Mouse (Mus musculus): Measurements from ENCODE around the gene Fcgr1.

Gene Fcgr1

GRCm38 (mm10) chr3:96269511-96270474 is 24.0 kb downstream of the Fcgr1 start, which contains the start of gene Hist2h2bb:
TSS of gene Hist2h2bb (plus strand) at chr3:96269752.
- DNase-seq (ENCODE audit: low spot score), result peak; percentile 92

DNA sequence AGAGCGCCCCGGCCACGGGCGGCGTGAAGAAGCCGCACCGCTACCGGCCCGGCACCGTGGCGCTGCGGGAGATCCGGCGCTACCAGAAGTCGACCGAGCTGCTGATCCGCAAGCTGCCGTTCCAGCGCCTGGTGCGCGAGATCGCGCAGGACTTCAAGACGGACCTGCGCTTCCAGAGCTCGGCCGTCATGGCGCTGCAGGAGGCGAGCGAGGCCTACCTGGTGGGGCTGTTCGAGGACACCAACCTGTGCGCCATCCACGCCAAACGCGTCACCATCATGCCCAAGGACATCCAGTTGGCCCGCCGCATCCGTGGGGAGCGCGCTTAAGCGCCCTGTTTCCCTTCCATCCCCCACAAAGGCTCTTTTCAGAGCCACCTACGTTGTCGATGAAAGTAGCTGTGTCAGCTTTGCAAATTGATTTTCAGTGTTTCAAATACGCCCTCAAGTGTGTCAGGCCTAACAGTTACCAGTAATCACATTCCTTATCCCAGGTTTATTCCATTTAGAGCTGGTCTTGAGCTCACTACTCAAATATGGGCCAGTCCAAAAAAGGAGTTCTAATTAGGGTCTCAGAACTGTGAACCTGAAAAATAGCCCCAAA is 24.9 kb downstream of the Fcgr1 start:
- peak; percentile 63 for DNase-seq (ENCODE audit: low spot score)

DNA sequence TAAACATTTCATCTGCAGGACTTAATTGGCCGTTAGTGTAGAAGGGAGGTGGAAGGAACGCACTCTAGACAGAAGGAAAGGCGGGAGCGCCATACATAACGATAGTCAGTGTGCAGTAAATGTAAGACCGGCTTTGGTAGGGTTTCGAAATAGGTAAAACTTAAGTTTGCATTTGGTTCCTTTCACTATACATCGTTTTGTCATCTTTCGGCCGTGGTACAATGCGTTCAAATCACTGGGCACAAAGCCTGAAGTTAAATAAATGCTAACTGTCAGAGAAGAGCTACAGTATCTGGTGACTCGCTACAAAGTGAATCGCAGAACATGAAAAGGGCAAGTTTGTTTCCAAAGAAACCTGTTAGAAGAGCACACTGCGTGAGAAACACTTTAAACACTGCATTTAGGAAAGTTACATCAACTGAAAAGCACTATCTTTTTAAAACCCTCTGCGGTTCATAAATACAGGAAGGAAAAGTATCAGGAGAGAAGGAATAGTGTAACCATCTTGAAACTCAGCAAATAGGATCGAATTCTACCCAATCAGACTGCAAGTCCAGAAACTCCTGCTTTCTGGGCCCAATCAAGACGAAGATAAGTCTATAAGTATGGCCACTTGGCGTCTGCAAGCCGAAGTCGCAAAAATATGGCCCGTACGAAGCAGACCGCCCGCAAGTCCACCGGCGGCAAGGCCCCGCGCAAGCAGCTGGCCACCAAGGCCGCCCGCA is 25.6 kb downstream of the Fcgr1 start, which contains the start of gene Hist2h3b:
Gene Hist2h3b, plus strand, starts transcription at position 604 of the 725 bp plus-strand sequence.
- DNase-seq (ENCODE audit: low spot score), result peak; percentile 81

GRCm38 (mm10) chr3:96267541-96267940 is 26.2 kb downstream of the Fcgr1 start:
- DNase-seq (ENCODE audit: low spot score), result no peak

DNA sequence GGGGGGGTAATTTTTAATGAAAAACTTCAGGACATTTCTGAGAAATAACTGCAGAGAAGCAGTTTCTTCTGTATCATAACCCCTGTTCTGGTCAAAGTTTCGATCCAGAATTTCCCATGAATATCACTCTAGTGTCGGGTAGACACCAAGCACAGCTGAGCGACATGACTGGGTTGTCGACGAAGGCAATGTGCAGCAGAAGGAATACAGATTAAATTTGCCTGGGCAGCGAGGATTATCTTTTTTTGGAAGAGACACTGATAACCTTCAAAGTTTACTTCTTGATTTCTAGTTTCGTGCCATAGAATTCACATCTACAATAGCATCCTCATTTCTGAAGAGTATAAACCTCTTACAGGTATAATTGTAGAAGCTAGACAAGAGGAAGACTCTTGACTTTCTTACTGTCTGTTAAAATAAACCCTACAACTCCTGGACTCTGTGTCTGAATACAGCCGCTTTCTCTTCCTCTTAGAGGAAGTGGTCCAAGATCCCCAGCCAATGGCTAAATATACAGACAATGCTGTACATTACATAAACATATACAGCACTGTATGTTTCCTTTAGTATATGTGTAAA is 27.5 kb downstream of the Fcgr1 start:
- DNase-seq (ENCODE audit: low spot score), result no peak

DNA sequence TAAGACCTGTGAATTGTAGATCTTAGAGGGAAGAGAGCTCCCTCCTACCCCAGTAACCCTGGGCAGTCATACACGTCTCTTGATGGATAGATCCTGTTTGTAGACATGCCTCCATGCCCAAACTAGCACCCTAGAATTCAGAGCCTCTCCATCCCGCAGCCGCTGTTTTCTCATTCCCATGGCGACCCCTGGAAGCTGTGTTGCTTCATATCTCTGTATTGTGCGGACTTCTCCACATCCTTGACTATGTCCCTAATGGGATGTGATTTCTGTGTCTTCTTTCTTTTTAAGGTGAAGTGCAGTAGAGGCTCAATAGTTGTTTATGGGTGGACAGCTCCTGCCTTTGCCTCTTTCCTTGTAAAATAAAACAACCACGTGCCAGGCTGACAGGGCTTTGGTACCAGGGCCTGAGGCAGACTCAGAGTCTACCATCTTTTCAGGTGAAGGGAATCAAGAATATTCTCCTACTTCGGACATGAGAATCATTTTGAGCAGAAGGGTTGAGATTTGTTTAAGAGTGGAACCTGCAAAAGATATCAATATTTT is 29.3 kb downstream of the Fcgr1 start:
- DNase-seq (ENCODE audit: low spot score), result no peak

- peak; percentile 57 for DNase-seq (ENCODE audit: low spot score)
Measured at GRCm38 (mm10) chr3:96263558-96264403, 30.0 kb downstream of the Fcgr1 start.

DNA sequence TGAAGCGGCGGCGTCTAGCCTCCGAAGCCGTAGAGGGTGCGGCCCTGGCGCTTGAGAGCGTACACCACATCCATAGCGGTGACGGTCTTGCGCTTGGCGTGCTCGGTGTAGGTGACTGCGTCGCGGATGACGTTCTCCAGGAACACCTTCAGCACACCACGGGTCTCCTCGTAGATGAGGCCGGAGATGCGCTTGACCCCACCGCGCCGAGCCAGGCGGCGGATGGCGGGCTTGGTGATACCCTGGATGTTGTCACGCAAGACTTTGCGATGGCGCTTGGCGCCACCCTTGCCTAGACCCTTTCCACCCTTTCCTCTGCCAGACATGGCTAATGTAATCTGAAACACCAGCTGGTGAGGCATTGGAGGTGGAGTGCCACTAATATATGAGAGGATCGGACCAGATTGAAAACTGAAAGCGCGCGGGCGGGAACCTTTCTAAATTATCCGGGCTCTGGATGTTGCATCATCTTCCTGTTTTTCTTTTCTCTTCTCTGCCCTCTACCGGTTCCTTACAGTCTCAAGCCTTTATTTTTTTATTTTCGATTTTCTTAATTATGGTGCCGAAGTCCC is 30.7 kb downstream of the Fcgr1 start, which contains the start of gene Hist2h4:
Gene Hist2h4, minus strand, starts transcription at position 333 of the 572 bp plus-strand sequence.
- DNase-seq (ENCODE audit: low spot score), result peak; percentile 97

DNA sequence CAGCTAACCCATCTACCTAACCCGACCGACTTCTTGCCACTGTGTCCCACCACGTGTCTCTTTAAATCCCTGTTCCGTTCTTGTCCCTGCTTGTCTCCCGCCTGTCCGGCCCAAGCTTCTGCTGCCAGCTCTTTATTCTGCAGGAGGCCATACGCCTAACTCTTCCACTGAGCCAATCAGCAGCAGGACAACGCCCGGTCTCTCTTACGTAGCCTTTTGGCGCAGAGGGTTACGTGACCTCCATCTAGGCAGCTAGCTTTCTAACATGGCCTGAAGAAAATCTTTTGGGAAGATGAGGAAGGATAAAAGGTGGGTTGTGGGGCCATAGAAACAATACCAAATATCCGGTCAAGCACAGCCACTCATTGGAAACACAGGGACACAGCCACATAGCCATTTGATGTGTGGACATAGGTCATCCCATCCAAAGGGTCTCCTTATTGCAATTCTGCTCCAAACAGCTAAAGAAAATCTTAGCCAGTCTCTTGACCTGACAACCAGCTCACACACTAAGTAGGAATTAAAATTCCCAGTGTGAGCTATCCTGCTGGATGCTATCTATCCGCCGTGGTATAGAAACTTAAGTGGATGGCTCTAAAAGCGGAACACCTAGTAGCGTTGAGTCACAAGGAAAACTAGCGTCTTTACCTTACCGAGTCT is 31.4 kb downstream of the Fcgr1 start:
- peak; percentile 79 for DNase-seq (ENCODE audit: low spot score)

DNA sequence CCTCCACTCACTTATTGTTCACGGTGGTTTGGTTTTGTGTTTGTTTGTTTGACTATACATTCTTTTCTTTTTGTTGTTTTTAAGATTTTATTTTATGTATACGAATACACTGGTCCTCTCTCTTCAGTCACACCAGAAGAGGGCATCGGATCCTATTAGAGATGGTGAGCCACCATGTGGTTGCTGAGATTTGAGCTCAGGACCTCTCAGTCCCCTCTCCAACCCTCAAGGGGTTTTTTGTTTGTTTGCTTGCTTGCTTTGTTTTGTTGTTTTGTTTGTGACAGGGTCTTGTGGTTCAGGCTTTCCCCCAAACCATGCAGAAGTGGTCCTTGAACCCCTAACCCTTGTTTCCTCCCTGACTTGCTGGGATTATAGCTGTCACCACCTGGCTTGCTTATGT is 32.1 kb downstream of the Fcgr1 start:
- no peak for DNase-seq (ENCODE audit: low spot score)

- DNase-seq (ENCODE audit: low spot score), result no peak
Measured at GRCm38 (mm10) chr3:96260220-96260619, 33.5 kb downstream of the Fcgr1 start.

DNA sequence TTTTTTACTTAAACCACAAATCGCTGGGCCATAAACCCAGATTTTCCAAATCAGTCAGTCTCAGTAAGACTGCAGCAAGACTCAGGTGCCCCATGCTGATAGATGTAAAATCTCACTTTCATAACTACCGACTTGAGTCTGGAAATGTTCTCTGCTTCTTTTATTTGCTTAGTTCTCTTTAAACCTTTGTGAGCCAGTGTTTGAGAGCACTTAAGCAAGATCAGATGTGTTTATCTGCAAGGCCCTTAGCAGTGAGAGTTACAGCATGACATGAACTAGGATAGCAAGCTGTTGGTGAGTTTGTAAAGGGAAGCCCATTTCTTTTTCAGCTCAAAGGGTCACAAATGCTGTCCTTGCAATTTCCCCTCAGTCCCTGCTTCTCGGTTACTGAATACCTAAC is 36.6 kb downstream of the Fcgr1 start:
- no peak for DNase-seq (ENCODE audit: low spot score)

DNA sequence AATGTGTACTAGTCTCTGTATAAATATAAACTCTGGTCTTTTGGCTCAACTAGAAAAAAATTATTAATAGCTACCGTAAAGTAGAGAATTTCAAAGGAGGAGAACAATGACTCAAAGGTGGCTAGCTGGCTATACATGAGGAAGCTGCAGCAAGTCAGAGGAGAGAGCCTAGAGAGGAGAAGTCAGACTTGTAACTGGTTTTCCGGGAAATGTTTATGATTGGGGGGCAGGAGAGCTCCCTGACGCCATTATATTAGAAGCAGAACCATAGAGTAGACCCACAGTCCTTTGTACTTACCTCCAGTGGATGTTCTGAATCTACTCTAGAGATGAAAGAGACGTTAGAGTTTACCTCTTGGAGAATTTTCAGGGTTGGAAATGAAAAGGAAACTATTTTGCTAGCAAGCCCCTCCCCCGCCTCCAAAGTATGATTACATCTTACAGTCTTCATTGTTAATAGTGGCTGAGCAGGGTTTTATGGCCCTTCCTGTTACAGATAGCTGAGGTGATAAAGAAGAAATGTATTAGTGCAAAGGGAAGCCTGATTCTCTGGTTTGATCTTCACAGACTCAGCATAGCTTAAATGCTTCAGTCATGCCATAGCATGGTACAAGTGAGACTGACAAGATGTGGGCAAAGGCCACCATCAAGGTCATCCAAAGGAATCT is 37.7 kb downstream of the Fcgr1 start:
- DNase-seq (ENCODE audit: low spot score), result no peak

DNA sequence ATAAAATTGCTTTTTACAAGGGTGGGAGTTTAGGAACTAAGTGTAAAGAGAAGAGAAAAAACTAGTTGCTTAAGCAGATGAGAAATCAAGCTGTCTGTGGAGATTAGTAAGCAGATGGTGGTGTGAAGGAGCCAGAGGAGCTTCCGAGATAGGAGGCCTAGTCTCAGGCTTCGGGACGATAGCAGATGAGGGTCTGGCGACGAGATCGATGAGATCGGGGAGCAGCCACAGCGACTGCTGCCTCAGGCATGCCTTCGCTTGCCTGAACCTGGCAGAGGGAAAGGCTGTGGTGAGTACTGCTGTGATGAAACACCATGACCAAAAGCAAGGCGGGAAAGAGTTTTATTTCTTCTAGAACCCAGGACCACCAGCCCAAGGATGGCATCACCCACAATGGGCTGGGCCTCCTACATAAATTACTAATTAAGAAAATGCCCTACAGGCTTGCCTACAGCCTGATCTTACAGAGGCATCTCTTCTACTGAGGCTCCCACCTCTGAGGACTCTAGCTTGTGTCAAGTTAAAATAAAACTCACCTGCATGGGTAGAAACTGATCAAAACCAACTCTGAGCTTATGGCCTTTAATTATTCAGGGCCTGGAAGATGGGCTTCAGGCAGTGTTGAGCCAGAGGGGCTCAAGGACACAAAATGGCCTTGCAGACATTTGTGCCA is 39.0 kb downstream of the Fcgr1 start:
- DNase-seq (ENCODE audit: low spot score), result no peak

GRCm38 (mm10) chr3:96251787-96252186 is 42.0 kb downstream of the Fcgr1 start:
- DNase-seq (ENCODE audit: low spot score), result no peak

DNA sequence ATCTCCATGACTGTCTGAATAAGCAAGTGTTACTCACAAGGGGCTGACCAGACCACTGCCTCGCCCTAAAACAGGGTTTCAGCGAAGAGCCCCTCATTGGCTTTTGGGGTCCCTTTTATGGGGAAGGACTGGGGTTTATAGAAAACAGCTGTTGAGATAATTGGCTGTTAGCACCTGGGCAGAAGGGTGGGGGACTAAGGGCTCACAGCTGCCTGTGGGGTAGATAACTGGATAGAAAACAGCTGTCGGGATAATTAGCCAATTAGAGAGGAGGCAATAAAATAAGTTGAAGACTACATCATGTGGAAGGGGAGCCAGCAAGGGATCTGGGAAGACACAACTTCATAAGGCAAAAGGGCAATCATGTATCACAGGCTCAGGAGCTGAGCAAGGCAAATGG is 42.9 kb downstream of the Fcgr1 start:
- no peak for DNase-seq (ENCODE audit: low spot score)

- no peak for DNase-seq (ENCODE audit: low spot score)
Measured at GRCm38 (mm10) chr3:96249034-96249345, 44.8 kb downstream of the Fcgr1 start.

GRCm38 (mm10) chr3:96248141-96249033 is 45.4 kb downstream of the Fcgr1 start:
- no peak for DNase-seq (ENCODE audit: low spot score)
